Mouse (Mus musculus): ENCODE measurements around the gene Col8a1. TPM values are rescaled to one million over a fixed set of nuclear protein-coding genes. Genes with fewer than 3 reads are reported as not detected.

Gene Col8a1
- polyA plus RNA-seq, 1 experiment = 5.2 TPM

DNA sequence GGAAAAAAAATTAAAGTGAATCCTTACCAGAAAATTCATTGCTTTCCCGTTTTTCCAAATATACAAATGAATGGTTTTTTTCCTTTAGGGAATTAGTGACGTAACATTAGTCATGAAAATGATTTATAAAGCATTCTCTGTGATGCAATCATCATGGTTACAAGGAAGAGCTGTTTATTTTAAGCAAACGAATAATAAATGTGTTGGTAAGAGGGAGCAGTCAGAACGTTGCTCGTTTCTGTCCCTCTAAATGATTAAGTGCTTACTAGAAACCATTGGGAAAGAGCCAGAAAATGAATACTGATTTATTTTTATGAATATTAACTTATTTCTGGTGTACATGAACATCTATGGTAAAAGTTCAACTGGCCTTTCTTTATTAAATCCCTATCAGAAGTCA lies 119.8 kb downstream of the Col8a1 start:
- H3K79me3 ChIP-seq (ENCODE audit: low read depth) = no peaks in the 10 kb centered on the region
- no peaks in the 10 kb centered on the region for H3K27me3 ChIP-seq (ENCODE audit: control insufficient read depth, insufficient read depth, insufficient read length)
- H3ac ChIP-seq (ENCODE audit: control insufficient read depth, insufficient read length, low read depth) = no peak overlapping the region
- TF ChIP-seq MYOG (IDR thresholded peaks at IDR 0.05; ENCODE audit: control insufficient read depth, extremely low read depth, insufficient read length) (no peak), USF1 (IDR thresholded peaks at IDR 0.05; ENCODE audit: low read depth) (no peak), MYOD1 (IDR thresholded peaks at IDR 0.05; ENCODE audit: control insufficient read depth, insufficient read length, low read depth) (no peak), MAX (IDR thresholded peaks at IDR 0.05) (no peak), CTCF (IDR thresholded peaks at IDR 0.05; ENCODE audit: control insufficient read depth, insufficient read depth, insufficient read length) (no peak), CEBPB (IDR thresholded peaks at IDR 0.05; ENCODE audit: low read depth) (no peak), FOSL1 (IDR thresholded peaks at IDR 0.05; ENCODE audit: insufficient read depth, low read length, poor library complexity, severe bottlenecking) (no peak)
- H3K4me3 ChIP-seq (ENCODE audit: insufficient read depth, poor library complexity, severe bottlenecking) = no peak overlapping the region
- no peaks in the 10 kb centered on the region for H3K79me2 ChIP-seq (ENCODE audit: control insufficient read depth, insufficient read depth)
- H3K36me3 ChIP-seq (ENCODE audit: control insufficient read depth, insufficient read depth) = peaks cover 6% of the 10 kb centered on the region

DNA sequence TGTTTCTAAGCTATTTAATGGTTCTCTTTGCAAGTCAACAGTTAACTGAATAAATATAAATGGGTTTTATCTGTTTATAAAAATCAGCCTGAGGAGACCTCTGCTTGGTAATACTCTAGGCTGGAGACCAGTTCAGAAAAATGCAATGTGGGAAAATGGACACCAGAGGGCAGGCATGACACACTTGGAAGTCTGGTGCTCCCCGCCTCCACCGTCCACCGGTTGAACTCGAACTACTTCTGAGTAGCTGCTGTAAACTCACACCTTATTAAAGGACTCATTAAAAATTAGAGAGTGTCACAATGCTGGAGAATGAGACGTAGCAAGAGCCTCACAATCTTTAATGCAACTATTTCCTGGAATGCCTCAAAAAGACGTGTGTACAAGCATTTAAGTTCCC lies 120.3 kb downstream of the Col8a1 start:
- H3K79me3 ChIP-seq (ENCODE audit: low read depth) = no peaks in the 10 kb centered on the region
- H3K27me3 ChIP-seq (ENCODE audit: control insufficient read depth, insufficient read depth, insufficient read length) = no peaks in the 10 kb centered on the region
- H3ac ChIP-seq (ENCODE audit: control insufficient read depth, insufficient read length, low read depth) = no peak overlapping the region
- peaks cover 9% of the 10 kb centered on the region for H3K36me3 ChIP-seq (ENCODE audit: control insufficient read depth, insufficient read depth)
- no peak overlapping the region for H3K4me3 ChIP-seq (ENCODE audit: insufficient read depth, poor library complexity, severe bottlenecking)
- no peaks in the 10 kb centered on the region for H3K79me2 ChIP-seq (ENCODE audit: control insufficient read depth, insufficient read depth)
- TF ChIP-seq CEBPB (IDR thresholded peaks at IDR 0.05; ENCODE audit: low read depth) (no peak), FOSL1 (IDR thresholded peaks at IDR 0.05; ENCODE audit: insufficient read depth, low read length, poor library complexity, severe bottlenecking) (no peak), MYOD1 (IDR thresholded peaks at IDR 0.05; ENCODE audit: control insufficient read depth, insufficient read length, low read depth) (no peak), USF1 (IDR thresholded peaks at IDR 0.05; ENCODE audit: low read depth) (no peak), CTCF (IDR thresholded peaks at IDR 0.05; ENCODE audit: control insufficient read depth, insufficient read depth, insufficient read length) (peak; percentile 50)

GRCm38 (mm10) chr16:57611768-57612167 lies 142.8 kb downstream of the Col8a1 start:
- no peak overlapping the region for H3ac ChIP-seq (ENCODE audit: control insufficient read depth, insufficient read length, low read depth)
- no peaks in the 10 kb centered on the region for H3K36me3 ChIP-seq (ENCODE audit: control insufficient read depth, insufficient read depth)
- no peaks in the 10 kb centered on the region for H3K79me3 ChIP-seq (ENCODE audit: low read depth)
- H3K79me2 ChIP-seq (ENCODE audit: control insufficient read depth, insufficient read depth) = no peaks in the 10 kb centered on the region
- no peak overlapping the region for H3K4me3 ChIP-seq (ENCODE audit: insufficient read depth, poor library complexity, severe bottlenecking)
- no peaks in the 10 kb centered on the region for H3K27me3 ChIP-seq (ENCODE audit: control insufficient read depth, insufficient read depth, insufficient read length)
- TF ChIP-seq USF1 (IDR thresholded peaks at IDR 0.05; ENCODE audit: low read depth) = no peak
- TF ChIP-seq MAX (IDR thresholded peaks at IDR 0.05) = no peak
- no peak for TF ChIP-seq MYOG (IDR thresholded peaks at IDR 0.05; ENCODE audit: control insufficient read depth, extremely low read depth, insufficient read length)
- no peak for TF ChIP-seq CTCF (IDR thresholded peaks at IDR 0.05; ENCODE audit: control insufficient read depth, insufficient read depth, insufficient read length)
- TF ChIP-seq FOSL1 (IDR thresholded peaks at IDR 0.05; ENCODE audit: insufficient read depth, low read length, poor library complexity, severe bottlenecking) = no peak
- no peak for TF ChIP-seq CEBPB (IDR thresholded peaks at IDR 0.05; ENCODE audit: low read depth)
- no peak for TF ChIP-seq MYOD1 (IDR thresholded peaks at IDR 0.05; ENCODE audit: control insufficient read depth, insufficient read length, low read depth)

DNA sequence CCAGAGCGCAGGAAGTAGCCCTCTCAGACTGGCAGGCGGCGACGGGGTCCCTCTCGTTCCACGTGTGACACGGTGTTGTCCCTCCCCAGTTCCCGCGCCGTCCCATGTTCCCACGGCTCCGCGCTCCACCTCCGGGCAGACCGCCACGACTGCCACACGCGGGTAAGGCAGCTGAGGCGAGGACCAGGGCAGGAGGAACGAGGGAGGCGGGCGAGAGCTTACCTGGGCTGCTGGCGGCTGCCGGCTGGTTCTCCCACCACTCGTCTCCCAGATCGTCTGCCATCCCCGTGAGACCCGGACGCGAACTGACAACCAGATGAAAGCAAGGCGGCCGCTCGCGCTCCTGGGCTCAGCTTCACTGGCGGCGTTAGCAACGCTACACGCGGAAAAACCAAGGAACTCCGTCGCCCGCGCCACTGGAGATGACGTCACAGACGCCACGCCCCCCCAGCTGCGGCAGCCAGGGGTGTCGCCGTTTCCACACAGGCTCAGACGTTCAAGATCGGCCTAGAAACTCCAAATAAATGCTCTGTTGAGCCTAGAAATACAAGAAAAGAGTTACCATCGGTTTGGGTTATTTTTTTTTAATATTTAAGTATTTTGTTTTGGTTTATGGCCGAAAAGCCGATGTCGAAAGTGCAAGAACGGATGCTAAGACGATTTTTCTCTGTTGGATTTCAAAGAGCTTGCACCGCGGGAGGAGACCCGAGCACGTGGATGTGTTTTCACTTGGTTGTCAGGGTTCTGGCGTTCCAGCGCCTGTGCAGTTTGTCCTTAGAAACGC lies 147.9 kb downstream of the Col8a1 start, which contains the start of gene Cmss1:
Gene Cmss1 (minus strand): TSS at position 421 of the 784 bp plus-strand sequence.
- H3K4me3 ChIP-seq (ENCODE audit: insufficient read depth, poor library complexity, severe bottlenecking) = peak within 1 kb of the TSS; percentile 86
- no peaks in the 10 kb centered on the region for H3K27me3 ChIP-seq (ENCODE audit: control insufficient read depth, insufficient read depth, insufficient read length)
- H3K79me2 ChIP-seq (ENCODE audit: control insufficient read depth, insufficient read depth) = peaks cover 44% of the 10 kb centered on the region
- H3ac ChIP-seq (ENCODE audit: control insufficient read depth, insufficient read length, low read depth) = peak within 1 kb of the TSS; percentile 93
- no peaks in the 10 kb centered on the region for H3K36me3 ChIP-seq (ENCODE audit: control insufficient read depth, insufficient read depth)
- TF ChIP-seq USF1 (IDR thresholded peaks at IDR 0.05; ENCODE audit: low read depth) (peak; percentile 2), MAX (IDR thresholded peaks at IDR 0.05) (peak; percentile 99), CEBPB (IDR thresholded peaks at IDR 0.05; ENCODE audit: low read depth) (no peak)
- H3K79me3 ChIP-seq (ENCODE audit: low read depth) = peaks cover 29% of the 10 kb centered on the region

DNA sequence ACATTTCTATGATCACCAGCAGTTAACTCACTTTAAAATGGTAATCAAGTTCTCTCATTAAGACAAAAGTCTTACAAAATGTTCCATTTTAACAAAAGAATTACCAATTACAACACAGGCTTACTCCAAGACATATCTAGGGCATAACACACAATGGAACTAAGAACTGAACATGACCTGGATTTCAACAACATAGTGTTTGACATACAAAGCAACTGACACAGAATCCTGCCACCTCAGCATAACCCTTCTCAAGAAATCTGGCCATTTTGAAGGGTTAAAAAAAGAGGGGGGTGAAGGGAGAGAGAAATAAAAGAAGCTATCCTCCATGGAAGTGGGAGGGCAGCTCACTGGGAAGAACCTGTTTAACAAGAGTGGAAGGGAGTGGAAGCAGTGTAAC lies 153.5 kb downstream of the Col8a1 start:
- H3K27me3 ChIP-seq (ENCODE audit: control insufficient read depth, insufficient read depth, insufficient read length) = no peaks in the 10 kb centered on the region
- H3K79me3 ChIP-seq (ENCODE audit: low read depth) = peaks cover 32% of the 10 kb centered on the region
- TF ChIP-seq MYOG (IDR thresholded peaks at IDR 0.05; ENCODE audit: control insufficient read depth, extremely low read depth, insufficient read length) (no peak), CTCF (IDR thresholded peaks at IDR 0.05; ENCODE audit: control insufficient read depth, insufficient read depth, insufficient read length) (no peak), FOSL1 (IDR thresholded peaks at IDR 0.05; ENCODE audit: insufficient read depth, low read length, poor library complexity, severe bottlenecking) (no peak), MAX (IDR thresholded peaks at IDR 0.05) (no peak), USF1 (IDR thresholded peaks at IDR 0.05; ENCODE audit: low read depth) (no peak), CEBPB (IDR thresholded peaks at IDR 0.05; ENCODE audit: low read depth) (no peak), MYOD1 (IDR thresholded peaks at IDR 0.05; ENCODE audit: control insufficient read depth, insufficient read length, low read depth) (no peak)
- no peak overlapping the region for H3K4me3 ChIP-seq (ENCODE audit: insufficient read depth, poor library complexity, severe bottlenecking)
- peaks cover 74% of the 10 kb centered on the region for H3K79me2 ChIP-seq (ENCODE audit: control insufficient read depth, insufficient read depth)
- H3K36me3 ChIP-seq (ENCODE audit: control insufficient read depth, insufficient read depth) = no peaks in the 10 kb centered on the region
- no peak overlapping the region for H3ac ChIP-seq (ENCODE audit: control insufficient read depth, insufficient read length, low read depth)
